Mouse (Mus musculus) bone marrow, adult 2 months (tissue): ENCODE results near the gene Gigyf2.

Experiments used
- CTCF ChIP-seq: fragments of 200-500 bp; IDR thresholded peaks from 2 replicates; pipeline ENCODE4 v1.5.1; 2011; ENCODE audit warnings: low read length, control low read depth; ENCODE audit not compliant: control insufficient read depth, insufficient read depth
- POLR2A ChIP-seq: fragments of 200-500 bp; IDR thresholded peaks from 2 replicates; pipeline ENCODE4 v1.6.1; 2011; ENCODE audit warnings: low read depth, mild to moderate bottlenecking, control low read depth, low read length, borderline replicate concordance; ENCODE audit not compliant: control insufficient read depth

- no peak for TF ChIP-seq POLR2A
- TF ChIP-seq CTCF: no peak
Observed at GRCm38 (mm10) chr1:87313843-87314570, 12.8 kb upstream of the Gigyf2 start.
